Mouse (Mus musculus): ENCODE results near the gene Osbp2. TPM values are rescaled to one million over a fixed set of nuclear protein-coding genes. Genes with fewer than 3 reads are reported as not detected.

Gene Osbp2
- polyA plus RNA-seq, 1 experiment from 2014 or later: 0.15 TPM

DNA sequence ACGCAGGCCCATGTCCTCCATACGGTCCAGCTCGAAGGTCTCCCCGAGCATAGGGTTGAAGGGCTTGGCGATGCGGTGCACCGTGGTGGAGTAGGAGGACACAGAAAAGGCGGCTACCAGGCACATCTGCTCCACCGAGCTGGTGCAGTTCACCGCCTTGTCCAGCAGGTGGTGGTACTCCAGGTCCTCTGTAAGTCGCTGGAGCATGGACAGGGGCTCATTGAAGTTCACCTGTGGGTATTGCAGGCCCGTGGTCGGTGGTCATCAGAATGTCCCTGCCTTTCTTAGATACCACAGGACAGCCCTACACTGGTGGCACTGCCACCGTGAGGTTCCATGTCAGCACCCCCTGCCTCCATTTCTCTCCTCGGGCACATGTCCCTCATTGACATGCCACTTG, 149.2 kb downstream of the Osbp2 start:
- DNase-seq (ENCODE audit: low read depth, low spot score) (no peak), ATAC-seq (no peak)
- POLR2A ChIA-PET: interaction anchor here (1.1 kb wide), 1 partner anchor 9 kb away, joined by 6 read pairs; no protein-coding TSS in a partner anchor
- peaks cover 25% of the 10 kb centered on the region for H3K27me3 ChIP-seq
- peak; percentile 89 for TF ChIP-seq CTCF (IDR thresholded peaks at IDR 0.05)
- CTCF ChIA-PET: interaction anchor here (0.7 to 1.7 kb wide), 8 partner anchors 8 to 87 kb away, joined by 3 to 8 read pairs (median 4); no protein-coding TSS in a partner anchor
- in situ Hi-C loops (cut with MboI; ENCODE audit: low pct_unique_long_range_greater_than_20kb): no loop called here

DNA sequence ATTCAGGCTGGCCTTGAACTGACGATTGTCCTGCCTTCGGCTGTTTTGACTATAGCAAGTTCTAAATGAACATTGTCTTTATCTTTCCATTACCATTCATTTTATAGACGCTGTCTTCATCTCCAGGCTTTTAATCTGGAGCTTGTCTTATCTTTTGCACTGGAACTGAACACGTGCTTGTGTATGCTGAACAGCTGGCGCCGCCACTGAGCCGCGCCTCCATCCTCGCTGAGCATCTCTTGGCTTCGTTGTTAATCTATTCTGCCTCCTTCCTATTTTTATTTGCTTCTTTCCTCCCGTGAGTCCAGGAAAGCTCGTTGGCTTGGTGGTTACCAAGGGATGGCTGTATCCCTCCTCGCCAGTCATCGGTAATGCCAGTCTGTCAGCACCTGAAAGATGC, 153.5 kb downstream of the Osbp2 start:
- ATAC-seq: no peak
- no peak for TF ChIP-seq CTCF (IDR thresholded peaks at IDR 0.05)
- POLR2A ChIA-PET: no interaction called here
- peaks cover 4% of the 10 kb centered on the region for H3K27me3 ChIP-seq
- DNase-seq (ENCODE audit: low read depth, low spot score): no peak
- in situ Hi-C loops (cut with MboI; ENCODE audit: low pct_unique_long_range_greater_than_20kb): no loop called here
- CTCF ChIA-PET: interaction anchor here (1.5 to 2.1 kb wide), 2 partner anchors 76 to 170 kb away, joined by 4 to 7 read pairs; no protein-coding TSS in a partner anchor

DNA sequence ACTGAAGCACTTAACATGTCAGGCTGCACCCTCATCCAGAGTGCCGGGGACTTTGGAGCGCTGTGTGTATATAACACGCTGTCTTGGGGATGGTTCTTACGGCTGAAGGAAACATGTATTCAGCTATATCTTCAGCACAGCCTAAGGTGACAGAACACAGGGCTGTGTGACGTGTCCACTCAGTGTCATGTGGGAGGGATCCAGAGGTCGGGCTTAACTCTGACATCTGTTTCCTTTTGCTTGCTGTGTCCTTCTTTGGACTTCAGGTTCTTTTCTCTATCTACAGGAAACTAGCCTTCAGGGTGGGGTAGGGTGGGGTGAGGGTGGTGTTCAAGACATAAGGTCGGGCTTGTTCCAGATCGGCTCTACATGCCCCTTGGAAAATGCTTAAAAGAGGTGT, 156.6 kb downstream of the Osbp2 start:
- ChIA-PET CTCF (interaction anchor here (2.0 kb wide), 1 partner anchor 11 kb away, joined by 7 read pairs; no protein-coding TSS in a partner anchor), POLR2A (no interaction called here)
- ATAC-seq: no peak
- no peak for TF ChIP-seq CTCF (IDR thresholded peaks at IDR 0.05)
- in situ Hi-C loops (cut with MboI; ENCODE audit: low pct_unique_long_range_greater_than_20kb): no loop called here
- no peaks in the 10 kb centered on the region for H3K27me3 ChIP-seq
- no peak for DNase-seq (ENCODE audit: low read depth, low spot score)

DNA sequence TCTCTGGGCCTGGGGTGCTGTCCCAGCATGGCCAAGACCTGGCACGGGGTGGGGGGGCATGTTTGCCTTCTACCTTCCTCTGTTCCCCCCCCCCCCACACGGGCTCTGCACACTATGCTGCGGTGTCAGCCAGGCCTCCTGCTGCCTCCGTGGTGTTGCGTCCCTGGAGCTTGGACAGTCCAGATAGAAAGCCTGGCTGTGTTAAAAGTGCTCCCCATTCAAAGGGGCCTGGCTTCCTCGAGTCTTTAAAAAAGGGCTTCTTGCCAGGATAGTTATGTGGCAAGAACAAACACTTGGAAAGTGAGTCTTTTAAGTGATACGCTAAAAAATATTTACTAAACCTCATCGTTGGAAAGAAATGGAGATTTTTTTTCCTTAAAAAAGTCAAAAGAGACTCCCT, 159.3 kb downstream of the Osbp2 start:
- POLR2A ChIA-PET: no interaction called here
- ATAC-seq: no peak

DNA sequence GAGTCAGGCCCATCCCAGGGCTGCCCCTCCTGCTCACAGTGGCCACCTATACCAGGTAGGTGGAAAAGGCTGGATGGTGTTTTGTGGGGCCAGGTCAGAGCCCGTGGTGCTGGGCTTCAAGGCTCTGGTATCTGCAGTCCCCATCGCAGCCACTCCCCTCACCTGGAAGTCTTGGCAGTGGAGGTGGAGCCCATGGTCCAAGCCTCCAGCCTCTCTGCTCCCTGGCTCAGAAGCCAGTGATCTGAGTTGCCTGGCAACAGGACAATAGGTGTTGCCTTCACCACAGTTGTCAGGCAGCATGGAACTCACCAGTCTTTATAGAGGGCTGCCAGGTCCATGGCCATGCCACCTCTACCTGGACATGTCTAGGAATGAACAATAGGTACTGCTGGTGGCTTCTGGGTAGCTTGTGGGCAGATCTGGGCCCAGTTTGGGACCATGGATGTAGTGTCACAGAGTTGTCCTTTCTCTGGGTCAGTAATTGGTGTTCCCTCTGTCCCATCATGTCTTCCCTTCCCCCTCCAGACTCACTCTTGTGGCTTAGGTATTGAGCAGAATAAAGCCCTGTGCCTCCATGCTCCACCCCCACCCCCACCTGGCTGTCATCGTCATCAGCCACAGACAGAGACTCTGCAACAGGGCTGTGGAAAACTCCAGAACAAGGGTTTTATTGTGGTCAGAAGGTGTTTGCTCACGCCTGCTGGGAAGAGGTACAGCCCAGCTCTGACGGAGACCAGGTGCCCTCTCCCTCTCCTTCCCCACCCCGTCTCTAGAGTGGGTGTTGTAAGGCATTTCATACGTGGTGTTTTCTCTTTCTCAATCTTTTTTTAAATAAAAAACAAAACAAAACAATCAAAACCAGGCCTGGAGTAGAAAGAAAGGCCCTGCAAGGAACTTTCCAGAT, 160.4 kb downstream of the Osbp2 start:
- ATAC-seq: no peak
- TF ChIP-seq CTCF (IDR thresholded peaks at IDR 0.05): no peak

More for the DNA sequence above, 159.3 kb downstream of the Osbp2 start:
- CTCF ChIA-PET: no interaction called here
- no peak for TF ChIP-seq CTCF (IDR thresholded peaks at IDR 0.05)
- DNase-seq (ENCODE audit: low read depth, low spot score): no peak
- in situ Hi-C loops (cut with MboI; ENCODE audit: low pct_unique_long_range_greater_than_20kb): no loop called here
- no peaks in the 10 kb centered on the region for H3K27me3 ChIP-seq

DNA sequence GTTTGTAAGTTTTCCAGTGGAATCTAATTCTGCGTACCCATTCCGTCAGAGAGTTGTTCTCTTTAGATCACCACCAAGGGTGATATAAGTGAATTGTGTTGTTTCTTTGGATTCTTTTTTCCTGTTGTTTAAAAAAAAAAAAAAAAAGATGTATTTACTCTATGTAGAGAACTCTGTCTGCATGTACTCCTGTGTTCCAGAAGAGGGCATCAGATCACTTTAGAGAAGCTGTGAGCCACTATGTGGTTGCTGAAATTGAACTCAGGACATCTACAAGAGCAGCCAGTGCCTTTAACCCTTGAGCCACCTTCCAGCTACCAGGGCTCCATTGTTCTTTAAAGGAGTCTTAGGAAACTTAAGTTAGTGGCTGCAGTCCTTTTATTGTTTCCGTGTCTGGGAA, 166.3 kb downstream of the Osbp2 start:
- POLR2A ChIA-PET: interaction anchor here (0.7 kb wide), 1 partner anchor 75 kb away, joined by 3 read pairs; no protein-coding TSS in a partner anchor
- no peak for ATAC-seq
- DNase-seq (ENCODE audit: low read depth, low spot score): no peak

More for the DNA sequence above, 160.4 kb downstream of the Osbp2 start:
- H3K27me3 ChIP-seq: no peaks in the 10 kb centered on the region
- ChIA-PET POLR2A (no interaction called here), CTCF (no interaction called here)
- in situ Hi-C loops (cut with MboI; ENCODE audit: low pct_unique_long_range_greater_than_20kb): no loop called here
- no peak for DNase-seq (ENCODE audit: low read depth, low spot score)

DNA sequence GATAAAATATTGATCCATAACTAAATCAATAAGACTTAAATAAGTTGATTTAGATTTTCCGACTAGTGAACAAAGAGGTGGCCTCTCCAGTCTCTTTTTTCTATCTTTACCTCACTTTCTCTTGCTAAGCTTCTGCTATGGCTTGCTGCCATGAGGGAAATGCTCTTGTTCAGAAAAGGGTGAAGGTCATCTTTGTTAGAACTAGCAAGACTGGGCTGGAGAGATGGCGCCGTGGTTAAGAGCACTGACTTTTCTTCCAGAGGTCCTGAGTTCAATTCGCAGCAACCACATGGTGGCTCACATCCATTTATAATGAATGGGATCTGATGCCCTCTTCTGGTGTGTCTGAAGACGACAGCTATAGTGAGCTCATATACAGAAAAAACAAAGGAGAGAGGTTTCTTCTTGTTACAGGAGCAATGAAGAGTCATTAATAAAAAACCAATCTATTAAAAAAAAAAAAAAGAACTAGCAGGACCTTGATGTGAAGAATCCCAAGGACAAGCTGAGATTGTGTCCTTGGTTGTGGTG, 167.6 kb downstream of the Osbp2 start:
- ChIA-PET POLR2A (no interaction called here), CTCF (interaction anchor here (1.0 to 3.2 kb wide), 8 partner anchors 10 to 225 kb away, joined by 3 to 11 read pairs (median 4); no protein-coding TSS in a partner anchor)
- in situ Hi-C loops (cut with MboI; ENCODE audit: low pct_unique_long_range_greater_than_20kb): no loop called here
- DNase-seq (ENCODE audit: low read depth, low spot score) (no peak), ATAC-seq (no peak)
- peak; percentile 36 for TF ChIP-seq CTCF (IDR thresholded peaks at IDR 0.05)
- H3K27me3 ChIP-seq: no peaks in the 10 kb centered on the region

More for the DNA sequence above, 166.3 kb downstream of the Osbp2 start:
- H3K27me3 ChIP-seq: no peaks in the 10 kb centered on the region
- TF ChIP-seq CTCF (IDR thresholded peaks at IDR 0.05): no peak
- in situ Hi-C loops (cut with MboI; ENCODE audit: low pct_unique_long_range_greater_than_20kb): no loop called here
- CTCF ChIA-PET: interaction anchor here (0.9 to 3.2 kb wide), 8 partner anchors 9 to 182 kb away, joined by 3 to 8 read pairs (median 4); no protein-coding TSS in a partner anchor

DNA sequence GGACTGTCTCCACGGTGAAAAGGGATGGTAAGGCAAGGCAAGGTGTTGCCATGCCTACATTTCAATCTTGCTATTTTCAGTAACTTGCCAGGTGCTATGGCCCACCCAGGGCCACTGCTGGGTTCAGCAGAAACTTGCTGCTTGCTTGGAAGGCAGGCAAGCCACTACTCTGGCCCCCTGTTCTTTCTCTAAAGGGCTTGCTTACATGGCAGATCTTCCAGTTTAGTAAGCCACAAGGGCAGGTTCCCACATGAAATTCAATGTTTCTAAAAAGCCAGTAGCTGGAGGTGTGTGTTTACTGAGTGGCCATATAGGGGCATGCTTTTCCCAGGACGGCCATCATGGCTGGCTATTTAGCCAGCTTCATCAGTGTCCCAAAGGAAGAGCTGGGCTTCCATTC, 172.0 kb downstream of the Osbp2 start:
- in situ Hi-C loops (cut with MboI; ENCODE audit: low pct_unique_long_range_greater_than_20kb): no loop called here
- no peak for TF ChIP-seq CTCF (IDR thresholded peaks at IDR 0.05)
- H3K27me3 ChIP-seq: no peaks in the 10 kb centered on the region
- ATAC-seq: no peak
- POLR2A ChIA-PET: interaction anchor here (1.3 kb wide), 1 partner anchor 21 kb away, joined by 3 read pairs; no protein-coding TSS in a partner anchor
- CTCF ChIA-PET: interaction anchor here (1.1 kb wide), 1 partner anchor 10 kb away, joined by 5 read pairs; no protein-coding TSS in a partner anchor
- no peak for DNase-seq (ENCODE audit: low read depth, low spot score)

DNA sequence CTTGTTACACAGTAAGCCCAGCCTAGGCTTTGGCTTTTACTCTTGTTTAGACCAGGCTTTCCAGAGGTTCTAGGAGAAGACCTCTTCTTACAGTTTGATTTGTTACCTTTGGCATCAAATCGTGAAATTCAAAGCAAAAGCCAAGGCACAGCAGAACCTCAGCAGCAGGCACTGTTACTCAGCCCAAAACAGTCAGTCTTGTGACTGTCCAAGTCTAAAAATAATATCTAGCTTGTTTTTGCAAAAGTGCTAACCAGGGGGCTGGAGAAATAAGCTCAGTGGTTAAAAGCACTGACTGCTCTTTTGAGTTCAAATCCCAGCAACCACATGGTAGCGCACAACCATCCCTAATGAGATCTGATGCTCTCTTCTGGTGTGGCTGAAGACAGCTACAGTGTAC, 176.8 kb downstream of the Osbp2 start:
- ChIA-PET CTCF (interaction anchor here (1.0 to 1.7 kb wide), 4 partner anchors 8 to 149 kb away, joined by 3 read pairs; partner anchors contain the start of gene Morc2a), POLR2A (interaction anchor here (0.6 kb wide), 1 partner anchor 29 kb away, joined by 5 read pairs; no protein-coding TSS in a partner anchor)
- H3K27me3 ChIP-seq: no peaks in the 10 kb centered on the region
- in situ Hi-C loops (cut with MboI; ENCODE audit: low pct_unique_long_range_greater_than_20kb): no loop called here
- ATAC-seq: no peak
- TF ChIP-seq CTCF (IDR thresholded peaks at IDR 0.05): no peak
- DNase-seq (ENCODE audit: low read depth, low spot score): no peak

DNA sequence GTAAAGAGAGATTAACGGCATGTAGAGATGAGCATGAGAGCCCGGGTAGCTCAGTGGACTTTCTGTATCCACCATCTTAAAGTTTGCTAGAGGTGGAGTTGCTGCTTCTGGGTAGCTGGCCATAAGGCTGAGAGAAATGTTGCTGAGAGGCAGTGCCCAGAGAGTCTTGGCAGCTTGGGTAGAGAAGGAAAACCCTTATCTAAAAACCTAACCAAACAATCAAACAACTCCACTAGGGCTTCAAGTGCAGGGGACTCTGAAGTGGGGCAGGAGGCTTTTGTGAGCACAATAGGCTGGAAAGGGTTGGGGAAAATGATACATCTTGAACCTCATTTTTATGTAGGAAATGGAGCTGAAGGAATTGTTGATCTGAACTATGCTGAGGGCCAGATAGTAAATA, 177.4 kb downstream of the Osbp2 start:
- ChIA-PET CTCF (interaction anchor here (1.0 to 1.7 kb wide), 4 partner anchors 7 to 149 kb away, joined by 3 read pairs; partner anchors contain the start of gene Morc2a), POLR2A (interaction anchor here (0.6 kb wide), 1 partner anchor 28 kb away, joined by 5 read pairs; no protein-coding TSS in a partner anchor)
- no peaks in the 10 kb centered on the region for H3K27me3 ChIP-seq
- in situ Hi-C loops (cut with MboI; ENCODE audit: low pct_unique_long_range_greater_than_20kb): no loop called here
- no peak for TF ChIP-seq CTCF (IDR thresholded peaks at IDR 0.05)
- no peak for DNase-seq (ENCODE audit: low read depth, low spot score)
- no peak for ATAC-seq
